Mouse (Mus musculus) cerebellum, adult 2 months (tissue): ENCODE measurements around the gene Catip. TPM values are rescaled to one million over a fixed set of nuclear protein-coding genes. Genes with fewer than 3 reads are reported as not detected.

Source experiments
- DNase-seq, 2 experiments: peaks; one replicate each; pipeline ENCODE4 v3.0.0; 2021
- H3K27ac ChIP-seq: fragments of 200-500 bp; 2 replicates; pipeline ENCODE4 v1.5.1; 2012; ENCODE audit warnings: low read length, control low read depth, inconsistent platforms; ENCODE audit not compliant: insufficient read depth
- H3K27me3 ChIP-seq: fragments of 200-500 bp; 2 replicates; pipeline ENCODE4 v1.6.1; 2012; ENCODE audit warnings: inconsistent platforms, mild to moderate bottlenecking, low read length, moderate library complexity; ENCODE audit not compliant: control insufficient read depth, insufficient read depth
- H3K4me1 ChIP-seq: fragments of 200-500 bp; 2 replicates; pipeline ENCODE4 v1.6.1; 2011; ENCODE audit warnings: low read length; ENCODE audit not compliant: control insufficient read depth, insufficient read depth
- H3K4me3 ChIP-seq: fragments of 200-500 bp; replicated peaks from 2 replicates; pipeline ENCODE3; 2011; ENCODE audit warnings: mild to moderate bottlenecking, low read depth, low read length, control low read depth; ENCODE audit not compliant: insufficient read depth
- CTCF ChIP-seq: fragments of 200-500 bp; IDR thresholded peaks from 2 replicates; pipeline ENCODE4 v1.5.1; 2011; ENCODE audit warnings: low read depth, mild to moderate bottlenecking, control low read depth, low read length, moderate library complexity, borderline replicate concordance; ENCODE audit not compliant: insufficient read depth
- POLR2A ChIP-seq: fragments of 200-500 bp; IDR thresholded peaks from 2 replicates; pipeline ENCODE4 v1.6.1; 2011; ENCODE audit warnings: low read length, control low read depth, borderline replicate concordance; ENCODE audit not compliant: insufficient read depth
- WGBS: fragments of 180-500 bp; shearing (Covaris S2); methylation state at CpG from one replicate; pipeline ENCODE4 v1.1.7; 2018; 5-methylcytosine and 5-hydroxymethylcytosine counted together
- polyA plus RNA-seq: library from polyadenylated mRNA; depleted of rRNA; stranded (reverse); fragments of >200 nt; gene quantifications from 2 replicates; pipeline ENCODE4 v1.2.3, GENCODE M21; 2012

Catip gene
- polyA plus RNA-seq, 1 experiment, result 2.1 TPM

DNA sequence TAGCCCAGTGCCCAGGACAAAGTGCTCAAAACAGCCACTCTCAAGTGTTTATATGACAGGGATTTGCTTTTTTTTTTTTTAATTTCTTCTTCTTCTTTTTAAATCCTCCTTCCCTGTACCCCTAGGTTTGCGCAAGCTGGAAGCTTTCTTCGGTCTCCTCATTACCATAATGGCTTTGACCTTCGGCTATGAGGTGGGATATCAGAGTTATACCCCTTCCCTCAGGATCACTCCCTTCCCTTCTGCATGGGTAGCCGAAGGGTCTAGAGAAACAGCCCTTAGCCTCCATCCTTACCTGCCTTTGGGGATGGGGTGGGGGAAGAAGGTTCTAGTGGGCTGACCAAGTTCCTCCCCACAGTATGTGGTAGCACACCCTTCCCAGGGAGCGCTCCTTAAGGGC, 18.6 kb downstream of the Catip start:
- Histone ChIP-seq H3K4me3 (no peak overlapping the region), H3K27ac (no peak overlapping the region), H3K27me3 (no peaks in the 10 kb centered on the region), H3K4me1 (no peaks in the 10 kb centered on the region)
- DNase-seq, result no peak
- TF ChIP-seq CTCF, result no peak
- TF ChIP-seq POLR2A, result no peak
- WGBS, result 88% methylated on average over 5 of the region's 5 CpGs

- no peak for TF ChIP-seq CTCF
- no peak for TF ChIP-seq POLR2A
- no peaks in the 10 kb centered on the region for H3K4me1 ChIP-seq
- 86% methylated on average over 10 of the region's 10 CpGs for WGBS
Observed at GRCm38 (mm10) chr1:74381588-74382021, 19.7 kb downstream of the Catip start.

GRCm38 (mm10) chr1:74383385-74383784, 21.5 kb downstream of the Catip start:
- 92% methylated on average over 13 of the region's 13 CpGs for WGBS
- H3K4me3 ChIP-seq, result no peak overlapping the region
- DNase-seq, result no peak
- TF ChIP-seq CTCF (no peak), POLR2A (no peak)
- H3K27ac ChIP-seq, result no peak overlapping the region
- H3K4me1 ChIP-seq, result no peaks in the 10 kb centered on the region
- H3K27me3 ChIP-seq, result no peaks in the 10 kb centered on the region

More at GRCm38 (mm10) chr1:74381588-74382021, 19.7 kb downstream of the Catip start:
- no peak for DNase-seq
- Histone ChIP-seq H3K4me3 (no peak overlapping the region), H3K27me3 (no peaks in the 10 kb centered on the region), H3K27ac (no peak overlapping the region)

- Histone ChIP-seq H3K27me3 (no peaks in the 10 kb centered on the region), H3K4me1 (no peaks in the 10 kb centered on the region), H3K4me3 (no peak overlapping the region), H3K27ac (no peak overlapping the region)
- no peak for DNase-seq
- WGBS, result 42% methylated on average over 8 of the region's 8 CpGs
- TF ChIP-seq POLR2A (no peak), CTCF (no peak)
Observed at GRCm38 (mm10) chr1:74384525-74384924, 22.6 kb downstream of the Catip start.

DNA sequence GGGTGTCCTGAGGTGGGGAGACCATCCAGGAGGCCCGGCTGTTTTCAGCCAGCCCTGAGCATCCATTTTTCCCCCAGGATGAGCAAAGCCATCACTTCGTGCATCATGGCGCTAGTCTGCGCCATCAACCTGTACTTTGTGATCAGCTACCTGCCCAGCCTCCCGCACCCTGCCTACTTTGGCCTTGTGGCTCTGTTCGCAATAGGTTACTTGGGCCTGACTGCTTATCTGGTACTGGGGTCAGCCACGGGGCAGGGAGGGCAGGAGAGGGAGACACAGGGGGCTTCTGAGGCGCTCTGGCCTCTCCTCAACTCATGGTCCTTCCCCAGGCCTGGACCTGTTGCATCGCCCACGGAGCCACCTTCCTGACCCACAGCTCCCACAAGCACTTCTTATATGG, 23.2 kb downstream of the Catip start:
- Histone ChIP-seq H3K27me3 (no peaks in the 10 kb centered on the region), H3K4me1 (no peaks in the 10 kb centered on the region), H3K4me3 (no peak overlapping the region), H3K27ac (no peak overlapping the region)
- 93% methylated on average over 10 of the region's 10 CpGs for WGBS
- TF ChIP-seq POLR2A, result no peak
- TF ChIP-seq CTCF, result no peak
- peak in 1 of 2 experiments; percentile 18 for DNase-seq

DNA sequence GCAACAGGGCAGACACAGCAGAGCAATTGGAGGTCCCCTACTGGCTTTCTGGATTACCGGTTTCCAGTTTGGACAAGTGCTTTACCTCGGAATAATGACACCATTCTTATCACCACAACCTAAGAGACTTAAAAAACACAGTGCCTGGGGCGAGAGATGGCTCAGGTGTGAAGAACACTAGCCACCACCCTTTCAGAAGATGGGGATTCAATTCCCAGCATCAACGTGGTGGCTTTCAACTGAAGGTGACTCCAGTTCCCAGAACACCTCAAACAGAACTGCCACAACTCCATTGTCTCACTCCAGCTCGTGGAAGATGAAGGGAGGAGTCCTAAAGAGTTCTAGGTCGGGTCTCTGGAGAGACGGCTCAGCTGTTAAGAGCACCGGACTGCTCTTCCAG, 23.6 kb downstream of the Catip start:
- Histone ChIP-seq H3K27ac (no peak overlapping the region), H3K4me1 (no peaks in the 10 kb centered on the region), H3K4me3 (no peak overlapping the region), H3K27me3 (no peaks in the 10 kb centered on the region)
- 93% methylated on average over 8 of the region's 8 CpGs for WGBS
- no peak for DNase-seq
- TF ChIP-seq CTCF (no peak), POLR2A (no peak)

DNA sequence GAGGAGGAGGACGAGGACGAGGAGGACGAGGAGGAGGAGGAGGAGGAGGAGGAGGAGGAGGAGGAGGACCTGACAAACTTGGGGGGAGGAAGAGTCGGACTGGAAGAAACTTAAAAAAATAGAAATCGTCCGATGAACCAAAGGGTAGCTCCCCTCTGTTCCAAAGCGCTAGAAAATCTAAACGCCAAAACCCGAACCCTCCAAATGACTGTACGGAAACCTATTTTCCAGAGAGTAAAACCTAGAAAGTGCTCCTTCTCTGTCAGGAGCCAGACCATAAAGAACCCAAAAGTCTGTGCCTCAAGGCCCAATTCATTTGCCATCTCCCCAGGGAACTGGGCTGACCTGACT, 24.4 kb downstream of the Catip start:
- 16% methylated on average over 10 of the region's 10 CpGs for WGBS
- no peaks in the 10 kb centered on the region for H3K4me1 ChIP-seq
- DNase-seq, result no peak

DNA sequence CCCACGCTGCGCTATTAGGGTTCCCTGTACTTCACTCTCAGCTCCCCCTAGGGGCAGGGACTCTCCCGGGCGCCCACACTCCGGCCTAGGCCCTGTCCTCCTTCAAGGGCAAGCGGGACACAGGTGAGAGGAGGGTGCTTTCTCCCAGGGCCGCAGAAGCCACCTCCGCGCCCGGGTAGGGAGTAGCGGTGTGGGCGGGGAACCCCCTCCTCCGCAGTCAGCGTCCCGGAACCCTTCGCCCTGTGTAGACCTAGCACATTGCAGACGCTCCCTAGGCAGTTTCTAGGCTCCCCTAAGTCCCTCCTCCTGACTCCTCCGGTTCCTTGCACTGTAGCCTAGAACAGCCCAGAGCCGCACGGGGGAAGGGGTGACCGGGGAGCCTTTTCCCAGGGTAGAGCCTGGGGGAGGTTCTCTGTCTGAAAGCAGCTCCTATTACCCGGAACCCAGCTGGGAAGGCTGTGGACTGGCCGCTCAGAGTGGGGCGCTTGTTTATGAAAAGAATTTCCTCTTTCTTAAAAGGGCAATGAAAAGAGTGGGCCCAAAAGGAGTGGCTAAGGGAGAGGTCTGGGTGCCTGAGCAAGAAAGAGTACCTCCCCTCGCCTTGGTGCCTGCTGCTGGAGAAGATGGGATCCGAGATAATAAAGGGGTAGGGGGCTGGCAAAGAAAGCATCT, 24.9 kb downstream of the Catip start:
- DNase-seq, result peak; percentile 93 to 98
- H3K27ac ChIP-seq, result peak overlapping the region; percentile 97
- TF ChIP-seq POLR2A, result no peak; the same call in 1 of the 2 replicates
- TF ChIP-seq CTCF, result peak; percentile 35; the same call in 1 of the 2 replicates
- peak overlapping the region; percentile 91 for H3K4me3 ChIP-seq
- under 1% methylated on average over 26 of the region's 26 CpGs for WGBS
- H3K27me3 ChIP-seq, result no peaks in the 10 kb centered on the region
- no peaks in the 10 kb centered on the region for H3K4me1 ChIP-seq

More for the DNA sequence above, 24.4 kb downstream of the Catip start:
- peak overlapping the region; percentile 97 for H3K27ac ChIP-seq
- TF ChIP-seq POLR2A (no peak), CTCF (no peak)
- no peaks in the 10 kb centered on the region for H3K27me3 ChIP-seq
- peak overlapping the region; percentile 91 for H3K4me3 ChIP-seq
